ENCODE assay signal across 13 mouse cellular contexts in genomic region chr1:132000506-132000905, GRCm38 (mm10). TPM values are rescaled to one million over a fixed set of nuclear protein-coding genes. Genes with fewer than 3 reads are reported as not detected.
A peak's percentile ranks its signal among the peaks of the same experiment; 100 is the strongest.
DNase-seq lines count a peak whose midpoint lies in the region; ATAC-seq and TF ChIP-seq lines count a peak whose summit lies in the region.
"Had no signal": no experiment of that assay in that cellular context is flagged by ENCODE, and none has a peak within 500 bp of the region (broad histone marks: within the 10 kb centered on the region; RNA-seq: fewer than 3 reads in every experiment).

No protein-coding gene starts in this region.

- no peak for ATAC-seq in hindbrain, postnatal 0 days
- no peak for ATAC-seq in hindbrain, embryonic 16.5 days
- ATAC-seq in frontal cortex, adult (ENCODE audit: low TSS enrichment), result no peak

- no peak overlapping the region for H3K4me3 ChIP-seq in hindbrain, postnatal 0 days (ENCODE audit: low read length)
- no peak overlapping the region for H3K4me3 ChIP-seq in hindbrain, embryonic 16.5 days (ENCODE audit: low read length)
- no peak overlapping the region for H3K4me3 ChIP-seq in spleen, adult 2 months (ENCODE audit: extremely low read depth, insufficient read depth, insufficient read length)
- H3K4me3 ChIP-seq: myocyte had no signal

- no peaks in the 10 kb centered on the region for H3K9me3 ChIP-seq in hindbrain, postnatal 0 days (ENCODE audit: low read length)
- no peaks in the 10 kb centered on the region for H3K9me3 ChIP-seq in hindbrain, embryonic 16.5 days (ENCODE audit: control insufficient read depth, low read length)

- H3K4me1 ChIP-seq in hindbrain, postnatal 0 days (ENCODE audit: insufficient read depth, low read length), result no peaks in the 10 kb centered on the region
- H3K4me1 ChIP-seq in hindbrain, embryonic 16.5 days (ENCODE audit: control insufficient read depth, insufficient read depth, low read depth, low read length), result no peaks in the 10 kb centered on the region
- peaks cover 2% of the 10 kb centered on the region; the same call in 1 of the 2 replicates for H3K4me1 ChIP-seq in spleen, adult 2 months (ENCODE audit: control insufficient read depth, insufficient read depth, insufficient read length)

- no peaks in the 10 kb centered on the region for H3K27me3 ChIP-seq in hindbrain, postnatal 0 days (ENCODE audit: insufficient read depth, low read length)
- no peaks in the 10 kb centered on the region for H3K27me3 ChIP-seq in hindbrain, embryonic 16.5 days (replicated peaks; ENCODE audit: control insufficient read depth, insufficient read depth, low read length)
- H3K27me3 ChIP-seq in spleen, adult 2 months (ENCODE audit: control insufficient read depth, insufficient read depth, low read length), result no peaks in the 10 kb centered on the region

- TF ChIP-seq POLR2A in spleen, adult 2 months (IDR thresholded peaks at IDR 0.05; ENCODE audit: low read depth, low read length), result no peak

- TF ChIP-seq CTCF in hindbrain, postnatal 0 days (IDR thresholded peaks at IDR 0.05; ENCODE audit: low read depth), result peak; percentile 30
- TF ChIP-seq CTCF in spleen, adult 2 months (IDR thresholded peaks at IDR 0.05; ENCODE audit: extremely low read depth, insufficient read depth, insufficient read length, insufficient replicate concordance), result peak; percentile 19; the same call in 1 of the 2 replicates

- H3K9ac ChIP-seq in hindbrain, postnatal 0 days (replicated peaks; ENCODE audit: low read length), result no peak overlapping the region
- H3K9ac ChIP-seq in hindbrain, embryonic 16.5 days (ENCODE audit: low read depth, low read length), result no peak overlapping the region

- H3K4me2 ChIP-seq in hindbrain, postnatal 0 days (ENCODE audit: low read depth, low read length), result no peak overlapping the region
- no peak overlapping the region for H3K4me2 ChIP-seq in hindbrain, embryonic 16.5 days (ENCODE audit: low read length)

- DNase-seq in hindbrain, postnatal 0 days (ENCODE audit: low spot score), result no peak
- DNase-seq in spleen, adult 2 months (ENCODE audit: low read depth in 1 of 2, low spot score in 2 of 2), result no peak
- DNase-seq in spleen, postnatal 4 days (ENCODE audit: low spot score in 2 of 2), result no peak
- peak; percentile 53 for DNase-seq in R1 (ENCODE audit: low read depth, low spot score)
- DNase-seq in thymus, postnatal 14 days, result peak; percentile 47
- DNase-seq in frontal cortex, postnatal 10 days (ENCODE audit: low spot score in 2 of 2), result no peak
- DNase-seq: gastrocnemius, postnatal 14 days; heart, postnatal 4 days; kidney, postnatal 10 days; lung, postnatal 10 days had no signal

- H3K27ac ChIP-seq in hindbrain, postnatal 0 days, result no peak overlapping the region
- H3K27ac ChIP-seq in hindbrain, embryonic 16.5 days (ENCODE audit: low read depth, low read length), result no peak overlapping the region
- H3K27ac ChIP-seq in spleen, adult 2 months (ENCODE audit: insufficient read depth, low read length), result no peak overlapping the region

- H3K36me3 ChIP-seq in hindbrain, postnatal 0 days (ENCODE audit: insufficient read depth, low read length), result no peaks in the 10 kb centered on the region
- H3K36me3 ChIP-seq in hindbrain, embryonic 16.5 days (ENCODE audit: control insufficient read depth, insufficient read depth, low read length), result no peaks in the 10 kb centered on the region
- H3K36me3 ChIP-seq in spleen, adult 2 months (ENCODE audit: control insufficient read depth, insufficient read depth, low read length), result no peaks in the 10 kb centered on the region

RNA-seq across cellular contexts. Expression of gene Elk4, which starts 6.9 kb away (rescaled TPM):
- total RNA-seq in hindbrain, postnatal 0 days (2014; rRNA removed), result 18.8 and 22.4 TPM in 2 replicates
- polyA plus RNA-seq in hindbrain, postnatal 0 days (2015; fragmentation: Nextera tagmentation; extraction: Ambion mirVana), result 8.0 and 8.2 TPM in 2 replicates
- 10.0 and 10.2 TPM in 2 replicates for polyA plus RNA-seq in hindbrain, embryonic 16.5 days (2015; fragmentation: Nextera tagmentation; extraction: Ambion mirVana)
- polyA plus RNA-seq in spleen, adult 2 months (2012; rRNA removed), result 33.1 and 33.5 TPM in 2 replicates

RNA-seq across cellular contexts. Expression of gene Slc45a3, which starts 37.7 kb away (rescaled TPM):
- 1.3 and 2.0 TPM in 2 replicates for total RNA-seq in hindbrain, postnatal 0 days (2014; rRNA removed)
- polyA plus RNA-seq in hindbrain, postnatal 0 days (2015; fragmentation: Nextera tagmentation; extraction: Ambion mirVana), result 0.28 and 0.37 TPM in 2 replicates
- polyA plus RNA-seq in hindbrain, embryonic 16.5 days (2015; fragmentation: Nextera tagmentation; extraction: Ambion mirVana), result 0.96 and 1.5 TPM in 2 replicates
- 23.9 and 28.0 TPM in 2 replicates for polyA plus RNA-seq in spleen, adult 2 months (2012; rRNA removed)

Comparison
In these comparisons a context has a peak if more than half of its experiments do, and no peak if none do; other contexts are left out.
1. DNase-seq: peak in R1 (single experiment) and thymus, postnatal 14 days (single experiment); none in hindbrain, postnatal 0 days (single experiment), spleen, adult 2 months (0 of 2), spleen, postnatal 4 days (0 of 2) and frontal cortex, postnatal 10 days (0 of 2).